Mouse (Mus musculus) layer of hippocampus, postnatal 36 days (tissue): ENCODE measurements at regions not wholly inside any gene's neighbourhood (a gene's known extent, or its start where the extent isn't known, plus 50 kb on each side); places are given as distances from the start of the nearest gene placed in this dataset.

Experiments used
- DNase-seq, 2 experiments: peaks; one replicate each; pipeline ENCODE4 v3.0.0; 2022

GRCm38 (mm10) chr3:50888571-50889210 lies 335.6 kb upstream of the Noct start:
- DNase-seq, result no peak

DNA sequence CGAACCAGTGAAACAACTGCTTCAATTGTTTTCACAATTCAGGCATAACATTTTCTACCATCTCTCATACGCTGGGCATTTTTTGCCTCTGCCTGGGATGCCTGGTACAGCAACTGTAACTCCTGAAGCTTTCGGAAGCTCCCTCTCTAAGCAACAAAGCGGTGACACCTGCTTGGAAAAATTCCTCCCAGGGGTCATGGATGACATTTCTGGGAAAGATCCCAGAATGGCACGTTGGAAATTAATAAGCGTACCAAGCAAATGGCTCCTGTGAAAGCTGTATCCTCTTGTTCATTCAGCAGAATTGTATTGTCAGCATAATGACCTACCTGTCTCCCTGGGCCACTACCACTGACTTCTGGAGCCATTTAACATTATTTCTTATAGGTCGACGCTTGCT lies 333.7 kb upstream of the Noct start:
- DNase-seq, result no peak

GRCm38 (mm10) chr3:50898179-50898578 lies 326.1 kb upstream of the Noct start:
- DNase-seq, result no peak

DNA sequence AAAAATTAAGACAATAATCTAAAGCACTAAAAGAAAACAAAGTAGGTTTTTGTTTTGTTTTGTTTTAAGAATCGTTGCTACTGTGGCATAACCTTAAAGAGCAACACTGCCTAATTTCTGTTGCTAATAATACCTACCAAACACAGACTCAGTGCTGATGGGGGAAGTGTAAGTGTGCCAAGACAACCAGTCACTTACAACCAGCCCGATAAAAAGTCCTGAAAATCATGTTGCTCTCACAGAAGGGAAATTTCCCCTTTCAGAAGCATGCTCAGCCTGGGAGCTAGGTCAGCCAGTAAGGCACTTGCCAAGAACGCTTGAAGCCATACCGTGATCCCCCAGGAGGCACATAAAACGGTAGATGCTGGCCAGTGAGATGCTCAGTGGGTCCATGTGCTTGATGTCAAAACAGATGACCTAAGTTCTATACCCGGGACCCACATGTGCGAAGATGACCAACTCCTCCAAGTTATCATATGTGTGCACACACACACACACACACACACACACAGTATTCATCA lies 324.4 kb upstream of the Noct start:
- no peak for DNase-seq

GRCm38 (mm10) chr3:50900566-50900965 lies 323.7 kb upstream of the Noct start:
- no peak for DNase-seq

GRCm38 (mm10) chr3:50901321-50901720 lies 322.9 kb upstream of the Noct start:
- DNase-seq, result no peak

- DNase-seq, result peak in 1 of 2 experiments; percentile 35
These were observed 321.3 kb upstream of the Noct start for GRCm38 (mm10) chr3:50902933-50903332.

- DNase-seq, result no peak
These were observed 319.5 kb upstream of the Noct start for GRCm38 (mm10) chr3:50904716-50905116.

GRCm38 (mm10) chr3:50905274-50905992 lies 318.8 kb upstream of the Noct start:
- DNase-seq, result no peak

- DNase-seq, result peak; percentile 94 to 95
These were observed 318.0 kb upstream of the Noct start for GRCm38 (mm10) chr3:50905993-50906831.

DNA sequence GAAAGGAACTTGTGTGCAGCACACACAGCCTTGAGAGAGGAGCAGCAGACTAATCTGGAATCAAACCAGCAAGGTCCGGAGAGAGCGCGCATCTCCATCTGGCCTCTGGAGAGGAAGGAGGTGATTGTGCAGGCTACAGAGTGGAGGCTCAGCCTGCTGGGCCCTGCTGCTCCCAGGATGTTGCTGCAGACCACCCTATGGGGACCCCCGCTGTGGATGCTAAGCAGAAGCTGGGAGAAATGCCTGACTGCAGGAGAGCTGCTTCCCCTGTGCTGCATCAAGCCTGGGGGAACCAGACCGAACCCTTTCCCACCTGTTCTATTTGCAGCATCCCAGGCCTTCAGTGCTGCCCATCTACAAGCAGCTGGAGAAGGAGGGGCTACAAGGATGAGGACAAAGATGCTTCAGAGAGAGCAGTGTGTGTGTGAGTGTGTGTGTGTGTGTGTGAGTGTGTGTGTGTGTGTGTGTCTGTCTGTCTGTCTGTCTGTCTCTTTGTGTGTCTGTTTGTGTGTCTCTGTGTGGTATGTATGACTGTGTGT lies 311.2 kb upstream of the Noct start:
- DNase-seq, result no peak

GRCm38 (mm10) chr3:50914866-50915365 lies 309.3 kb upstream of the Noct start:
- DNase-seq, result no peak

GRCm38 (mm10) chr3:50916305-50916854 lies 307.9 kb upstream of the Noct start:
- no peak for DNase-seq

GRCm38 (mm10) chr3:50922347-50922746 lies 301.9 kb upstream of the Noct start:
- DNase-seq, result no peak

GRCm38 (mm10) chr3:50922832-50923231 lies 301.4 kb upstream of the Noct start:
- no peak for DNase-seq

DNA sequence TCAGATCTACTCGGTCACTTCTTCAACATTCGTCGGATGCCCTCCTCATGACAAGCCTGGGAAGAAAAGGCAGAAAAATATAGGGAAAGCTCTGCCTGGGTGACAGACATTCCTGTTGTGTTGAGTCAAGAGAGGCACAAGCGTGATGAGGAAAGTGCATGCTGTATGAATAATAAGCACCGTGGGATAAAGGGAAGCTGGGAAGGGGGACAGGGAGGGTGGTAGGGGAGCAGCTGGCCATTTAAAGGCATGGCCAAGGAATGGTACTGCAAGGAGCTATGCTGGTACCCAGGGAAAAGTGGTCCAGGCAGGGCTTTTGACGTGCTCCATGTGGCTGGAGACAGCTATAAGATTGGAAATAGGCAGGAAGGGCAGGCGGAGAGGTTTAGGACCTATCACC lies 300.9 kb upstream of the Noct start:
- DNase-seq, result no peak

DNA sequence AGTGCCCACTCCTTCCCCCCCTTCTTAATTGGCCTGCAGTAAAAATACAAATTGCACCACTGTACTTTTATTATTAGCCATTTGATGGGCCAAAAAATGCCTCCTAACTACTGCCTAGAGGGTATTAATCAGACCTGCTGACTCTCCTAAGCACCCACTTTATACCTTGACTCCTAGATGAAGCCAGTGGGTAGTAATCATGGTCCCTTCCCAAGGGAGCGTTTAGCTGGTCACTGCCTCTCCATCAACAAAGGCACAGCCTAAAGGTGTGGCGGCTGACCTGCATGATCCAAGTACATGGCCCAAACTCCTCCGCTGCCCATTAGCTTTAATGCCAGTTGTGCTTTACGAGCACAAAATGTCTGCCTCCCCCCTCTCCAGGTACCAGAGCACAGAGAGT lies 296.9 kb upstream of the Noct start:
- DNase-seq, result no peak

DNA sequence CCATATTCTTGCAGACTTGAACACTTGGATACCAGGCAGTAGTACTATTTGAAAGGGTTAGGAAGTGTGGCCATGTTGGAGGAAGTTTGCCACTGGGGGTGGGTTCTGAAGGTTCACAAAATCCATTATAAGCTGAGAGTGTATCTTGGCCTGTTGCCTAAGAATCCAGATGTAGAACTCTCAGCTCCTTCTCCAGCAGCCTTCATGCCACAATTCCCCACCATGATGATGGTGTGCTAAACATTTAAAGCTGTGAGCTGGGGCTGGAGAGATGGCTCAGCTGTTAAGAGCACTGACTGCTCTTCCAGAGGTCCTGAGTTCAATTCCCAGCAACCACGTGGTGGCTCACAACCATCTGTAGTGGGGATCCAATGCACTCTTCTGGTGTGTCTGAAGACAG lies 295.2 kb upstream of the Noct start:
- no peak for DNase-seq

- DNase-seq, result no peak
These were observed 291.7 kb upstream of the Noct start for GRCm38 (mm10) chr3:50932397-50933089.

DNA sequence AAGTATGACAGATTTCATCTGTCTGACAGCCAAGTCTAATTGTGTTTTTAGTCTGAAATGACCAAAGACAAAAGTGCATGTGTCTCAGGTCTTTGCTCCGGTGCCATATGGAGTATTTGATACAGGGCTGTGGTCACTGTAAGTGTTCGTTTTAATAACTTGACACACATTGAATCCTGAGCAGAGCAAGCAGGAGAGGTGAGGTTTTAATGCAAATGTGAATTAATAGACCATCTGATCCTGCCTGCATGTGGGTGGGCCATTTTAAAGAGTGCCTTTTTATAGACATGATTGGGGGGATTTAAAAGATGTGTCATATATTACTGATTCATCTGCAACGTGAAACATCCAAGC lies 291.2 kb upstream of the Noct start:
- no peak for DNase-seq

- DNase-seq, result no peak
These were observed 284.6 kb upstream of the Noct start for GRCm38 (mm10) chr3:50939602-50940001.

- DNase-seq, result no peak
These were observed 283.6 kb upstream of the Noct start for GRCm38 (mm10) chr3:50940656-50941055.
